Mouse (Mus musculus) neural tube, embryonic 14.5 days (tissue): ENCODE data around the gene Acyp1. TPM values are rescaled to one million over a fixed set of nuclear protein-coding genes. Genes with fewer than 3 reads are reported as not detected.
A peak's percentile ranks its signal among the peaks of the same experiment; 100 is the strongest.

Experiments used
- ATAC-seq: fragments of 200-750 bp; cut with Nextera tagmentation; 2 replicates; pipeline ENCODE4 v1.8.0; 2017; ENCODE audit warnings: low read depth, mild to moderate bottlenecking, moderate TSS enrichment, moderate library complexity
- H3K27ac ChIP-seq: fragments of 300-500 bp; sonication (generic); 2 replicates; pipeline ENCODE4 v1.5.1; 2014; ENCODE audit warnings: low read depth, mild to moderate bottlenecking, control low read depth, low read length, moderate library complexity, mixed read lengths
- H3K27me3 ChIP-seq: fragments of 300-500 bp; sonication (generic); 2 replicates; pipeline ENCODE4 v1.6.1; 2014; ENCODE audit warnings: low read length; ENCODE audit not compliant: control insufficient read depth, insufficient read depth
- H3K36me3 ChIP-seq: fragments of 300-500 bp; sonication (generic); 2 replicates; pipeline ENCODE4 v1.6.1; 2014; ENCODE audit warnings: low read length, mixed read lengths; ENCODE audit not compliant: control insufficient read depth, insufficient read depth
- H3K4me1 ChIP-seq: fragments of 300-500 bp; sonication (generic); 2 replicates; pipeline ENCODE4 v1.6.1; 2014; ENCODE audit warnings: low read length; ENCODE audit not compliant: control insufficient read depth, insufficient read depth
- H3K4me2 ChIP-seq: fragments of 300-500 bp; sonication (generic); 2 replicates; pipeline ENCODE4 v1.6.1; 2014; ENCODE audit warnings: mild to moderate bottlenecking, low read depth, low read length, control low read depth
- H3K4me3 ChIP-seq: fragments of 300-500 bp; sonication (generic); 2 replicates; pipeline ENCODE4 v1.5.1; 2014; ENCODE audit warnings: low read depth, low read length, control low read depth, mixed read lengths
- H3K9ac ChIP-seq: fragments of 300-500 bp; sonication (generic); replicated peaks from 2 replicates; pipeline ENCODE4 v1.6.1; 2014; ENCODE audit warnings: low read depth, mild to moderate bottlenecking, control low read depth, low read length, mixed read lengths
- H3K9me3 ChIP-seq: fragments of 300-500 bp; sonication (generic); 2 replicates; pipeline ENCODE4 v1.6.1; 2016; ENCODE audit warnings: low read length; ENCODE audit not compliant: control insufficient read depth
- WGBS: fragments of 180-500 bp; shearing (Covaris S2); extraction: QIAGEN DNeasy Blood & Tissue Kit; methylation state at CpG from one replicate; pipeline ENCODE4 v1.1.7; 2014; 5-methylcytosine and 5-hydroxymethylcytosine counted together
- polyA plus RNA-seq: library from polyadenylated mRNA; unstranded; fragments of >200 nt; fragmentation: Nextera tagmentation; extraction: Ambion mirVana; gene quantifications from 2 replicates; pipeline ENCODE4 v1.2.1, GENCODE M21; 2014

The Acyp1 gene
- polyA plus RNA-seq, 1 experiment from 2014 or later, result 55.7 TPM

DNA sequence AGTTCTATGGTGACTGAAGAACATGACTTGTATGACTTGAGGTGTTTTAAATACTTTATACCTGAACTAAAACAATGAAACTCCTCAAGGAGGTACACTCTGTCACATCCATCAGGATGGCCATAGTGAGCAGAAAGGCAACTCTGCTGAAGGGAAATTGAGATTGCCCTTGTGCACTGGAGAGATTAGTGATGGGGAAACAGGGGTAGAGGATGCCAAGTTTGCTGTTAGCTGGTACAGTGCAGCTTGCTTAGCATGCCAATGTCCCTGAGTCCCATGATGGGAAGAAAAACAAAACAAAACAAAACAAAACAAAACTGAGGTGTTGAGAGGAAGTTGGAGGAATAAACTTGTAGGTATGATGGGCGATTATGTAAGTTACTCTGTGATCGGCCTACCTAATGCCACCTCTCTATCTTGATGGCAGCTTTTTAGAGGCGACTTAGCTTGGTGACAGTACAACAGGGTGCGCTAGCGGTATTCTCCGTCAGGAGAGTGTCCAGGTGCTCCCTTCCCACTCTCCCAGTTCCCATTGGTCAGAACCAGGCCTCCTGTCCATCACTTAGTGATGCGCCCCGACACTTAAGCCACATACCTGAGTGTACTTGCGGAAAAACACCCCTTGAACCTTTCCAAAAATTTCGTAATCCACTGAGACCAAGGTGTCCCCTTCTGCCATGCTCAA, 8.7 kb downstream of the Acyp1 start:
- Histone ChIP-seq H3K9ac (peak overlapping the region; percentile 76), H3K4me2 (peak overlapping the region; percentile 92), H3K4me1 (peaks cover 7% of the 10 kb centered on the region), H3K9me3 (no peaks in the 10 kb centered on the region), H3K27me3 (no peaks in the 10 kb centered on the region), H3K4me3 (peak overlapping the region; percentile 70), H3K27ac (peak overlapping the region; percentile 72), H3K36me3 (0 out of 2 replicates have a peak, but pooled peaks cover 2% of the 10 kb centered on the region)
- ATAC-seq, result peak; percentile 25; the same call in 1 of the 2 replicates
- 7% methylated on average over 10 of the region's 10 CpGs for WGBS

DNA sequence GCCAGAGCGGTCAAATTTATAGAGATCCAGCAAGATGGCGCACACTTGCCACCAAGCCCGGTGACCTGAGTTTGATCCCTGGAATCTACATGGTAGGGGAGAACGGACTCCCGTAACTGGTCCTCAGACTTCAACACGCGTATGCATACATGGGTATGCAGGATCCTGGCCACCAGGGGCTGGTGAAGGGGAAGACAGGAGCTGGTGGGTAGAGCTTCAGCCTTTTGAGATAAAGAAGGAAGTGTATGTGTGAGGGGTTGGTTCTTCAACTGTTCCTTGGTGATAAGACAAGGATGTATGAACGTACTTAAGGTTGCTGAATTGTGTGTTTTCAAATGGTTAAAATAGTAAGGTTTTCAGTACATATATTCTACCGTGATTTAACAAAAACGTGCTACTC, 9.3 kb downstream of the Acyp1 start:
- H3K9ac ChIP-seq, result no peak overlapping the region

DNA sequence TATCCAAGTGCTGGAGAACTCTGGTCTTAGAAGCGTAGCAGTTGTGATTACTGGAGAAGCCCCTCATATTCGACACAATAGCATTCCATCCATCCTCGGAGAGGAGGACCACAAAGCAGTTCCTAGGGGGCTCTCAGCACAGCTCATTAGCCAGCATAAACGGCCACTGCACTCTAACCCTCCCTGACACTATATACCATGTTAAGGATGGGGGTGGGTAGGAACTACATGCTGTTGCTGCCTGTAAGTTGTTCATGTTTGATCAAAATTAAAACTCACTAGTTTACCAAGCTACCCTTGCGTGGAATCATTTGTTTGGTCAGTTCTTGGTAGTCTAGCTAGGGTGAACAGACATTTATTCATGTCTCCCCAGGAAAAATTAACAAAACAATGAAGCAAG, 12.0 kb downstream of the Acyp1 start:
- Histone ChIP-seq H3K4me1 (peaks cover 7% of the 10 kb centered on the region), H3K4me2 (no peak overlapping the region), H3K9me3 (no peaks in the 10 kb centered on the region), H3K4me3 (no peak overlapping the region), H3K27ac (no peak overlapping the region), H3K36me3 (0 out of 2 replicates have a peak, but pooled peaks cover 2% of the 10 kb centered on the region), H3K27me3 (no peaks in the 10 kb centered on the region), H3K9ac (no peak overlapping the region)
- 60% methylated on average over 5 of the region's 5 CpGs for WGBS
- no peak for ATAC-seq

More for the DNA sequence above, 9.3 kb downstream of the Acyp1 start:
- H3K9me3 ChIP-seq, result no peaks in the 10 kb centered on the region
- H3K4me3 ChIP-seq, result no peak overlapping the region
- ATAC-seq, result no peak
- H3K27me3 ChIP-seq, result no peaks in the 10 kb centered on the region
- peaks cover 7% of the 10 kb centered on the region for H3K4me1 ChIP-seq
- H3K27ac ChIP-seq, result no peak overlapping the region
- no peak overlapping the region for H3K4me2 ChIP-seq
- 0 out of 2 replicates have a peak, but pooled peaks cover 2% of the 10 kb centered on the region for H3K36me3 ChIP-seq
- 97% methylated on average over 10 of the region's 10 CpGs for WGBS

DNA sequence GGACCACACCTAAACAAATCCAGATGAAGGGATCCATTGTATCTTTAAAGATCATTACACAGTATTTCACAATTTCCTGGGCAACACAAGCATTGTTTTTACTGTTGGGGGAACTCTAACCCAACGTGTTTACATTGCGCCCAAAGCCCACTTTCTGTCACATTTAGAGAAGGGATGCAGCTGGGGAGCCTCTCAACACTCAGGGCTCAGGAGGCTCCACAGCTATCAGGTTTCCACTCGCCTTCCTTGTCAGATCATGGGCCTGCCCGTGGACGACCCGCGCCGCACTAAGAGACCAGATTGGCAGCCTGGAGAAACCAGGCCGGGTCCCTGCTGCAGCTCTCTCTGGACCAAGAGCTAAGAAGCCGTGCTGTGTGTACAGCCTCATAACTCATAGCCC, 14.7 kb downstream of the Acyp1 start:
- H3K4me3 ChIP-seq, result no peak overlapping the region
- no peaks in the 10 kb centered on the region for H3K27me3 ChIP-seq
- H3K4me2 ChIP-seq, result no peak overlapping the region
- H3K9me3 ChIP-seq, result no peaks in the 10 kb centered on the region
- 0 out of 2 replicates have a peak, but pooled peaks cover 4% of the 10 kb centered on the region for H3K4me1 ChIP-seq
- no peak overlapping the region for H3K9ac ChIP-seq
- no peak for ATAC-seq
- 92% methylated on average over 10 of the region's 10 CpGs for WGBS
- H3K27ac ChIP-seq, result no peak overlapping the region
- H3K36me3 ChIP-seq, result 0 out of 2 replicates have a peak, but pooled peaks cover 2% of the 10 kb centered on the region

DNA sequence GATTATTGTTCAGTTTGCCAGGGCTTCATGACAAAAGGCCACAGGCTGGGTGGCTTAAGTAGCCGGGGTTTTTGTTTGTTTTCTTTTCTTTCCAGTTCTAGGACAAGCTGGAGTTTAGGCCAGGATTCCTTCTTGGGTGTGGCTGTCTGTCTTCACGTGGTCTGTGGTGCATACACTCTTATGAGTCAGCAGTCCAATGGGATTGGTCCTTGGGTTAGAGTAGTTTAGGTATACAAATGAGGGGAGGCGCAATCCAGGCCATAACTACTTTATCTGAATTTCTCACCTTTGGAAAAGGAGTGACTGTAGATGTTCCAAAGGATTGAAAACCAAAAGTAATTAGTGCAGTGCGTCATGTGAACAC, 16.4 kb downstream of the Acyp1 start:
- no peaks in the 10 kb centered on the region for H3K9me3 ChIP-seq
- no peaks in the 10 kb centered on the region for H3K27me3 ChIP-seq
- no peak overlapping the region for H3K4me2 ChIP-seq
- no peak overlapping the region for H3K27ac ChIP-seq
- WGBS, result 78% methylated on average over 4 of the region's 4 CpGs
- peaks cover 2% of the 10 kb centered on the region; the same call in 1 of the 2 replicates for H3K36me3 ChIP-seq
- H3K4me3 ChIP-seq, result no peak overlapping the region
- ATAC-seq, result no peak
- H3K4me1 ChIP-seq, result 0 out of 2 replicates have a peak, but pooled peaks cover 4% of the 10 kb centered on the region
- H3K9ac ChIP-seq, result no peak overlapping the region

DNA sequence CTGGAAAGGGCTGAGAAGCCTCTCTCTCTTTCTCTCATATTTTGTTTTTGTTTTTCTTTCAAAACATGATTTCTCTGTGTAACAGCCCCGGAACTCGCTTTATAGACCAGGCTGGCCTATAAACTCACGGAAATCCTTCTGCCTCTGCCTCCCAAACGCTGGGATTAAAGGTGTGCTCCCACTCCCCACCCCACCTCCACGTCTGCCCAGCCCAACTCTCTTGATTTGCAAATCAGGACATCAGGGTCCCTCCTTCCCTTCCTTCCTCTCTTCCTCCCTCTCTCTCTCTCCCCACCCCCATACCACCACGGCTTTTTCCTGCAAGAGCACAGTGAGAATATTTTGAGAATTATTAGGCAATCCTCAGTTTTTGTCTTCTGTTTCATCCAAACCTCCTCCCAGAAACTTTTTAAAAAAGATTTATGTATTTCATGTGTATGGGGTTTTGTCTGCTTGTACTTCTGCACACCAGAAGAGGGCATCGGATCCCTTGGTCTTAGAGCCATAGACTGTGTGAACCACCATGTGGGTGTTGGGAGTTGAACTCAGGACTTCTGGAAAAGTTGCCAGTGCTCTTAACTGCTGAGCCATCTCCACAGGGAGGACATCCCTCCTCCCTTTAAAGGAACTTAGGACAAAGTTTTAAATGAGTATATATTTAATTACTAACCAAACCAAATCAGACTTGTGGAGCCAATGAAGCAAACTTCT, 17.0 kb downstream of the Acyp1 start:
- no peak overlapping the region for H3K9ac ChIP-seq
- H3K27ac ChIP-seq, result no peak overlapping the region
- H3K4me1 ChIP-seq, result 0 out of 2 replicates have a peak, but pooled peaks cover 4% of the 10 kb centered on the region
- no peaks in the 10 kb centered on the region for H3K27me3 ChIP-seq
- WGBS, result 75% methylated on average over 7 of the region's 7 CpGs
- no peak overlapping the region for H3K4me3 ChIP-seq
- no peak for ATAC-seq
- H3K4me2 ChIP-seq, result peak overlapping the region; percentile 61; the same call in 1 of the 2 replicates
- H3K36me3 ChIP-seq, result peaks cover 2% of the 10 kb centered on the region; the same call in 1 of the 2 replicates
- H3K9me3 ChIP-seq, result no peaks in the 10 kb centered on the region

DNA sequence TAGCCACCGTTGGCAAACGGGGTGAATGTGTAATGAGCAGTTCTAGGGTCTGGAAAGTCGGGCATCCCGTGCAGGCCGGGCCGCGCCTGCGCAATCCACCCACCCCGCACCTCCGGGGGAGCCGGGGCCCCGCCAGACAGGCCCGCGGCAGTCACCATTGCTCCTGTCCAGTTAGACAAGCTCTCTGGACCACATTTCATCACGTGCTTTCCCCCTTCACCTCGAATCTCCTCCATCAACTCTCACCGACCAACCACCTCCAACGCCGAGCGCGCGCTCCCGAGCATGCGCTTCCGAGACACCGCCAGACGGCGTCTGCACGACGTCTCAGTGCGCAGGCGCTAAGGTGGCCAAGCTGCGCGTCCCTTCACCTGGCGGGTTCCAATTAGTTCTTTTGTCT, 17.9 kb downstream of the Acyp1 start, which contains the start of gene Mlh3:
Mlh3 (minus strand) TSS at position 281 of the 400 bp plus-strand sequence.
- H3K9me3 ChIP-seq, result no peaks in the 10 kb centered on the region
- under 1% methylated on average over 35 of the region's 35 CpGs for WGBS
- 0 out of 2 replicates have a peak, but pooled peaks cover 4% of the 10 kb centered on the region for H3K4me1 ChIP-seq
- peak within 1 kb of the TSS; percentile 83 for H3K27ac ChIP-seq
- peak within 1 kb of the TSS; percentile 61 for H3K4me2 ChIP-seq
- H3K4me3 ChIP-seq, result peak within 1 kb of the TSS; percentile 57
- peak; percentile 96 for ATAC-seq
- no peaks in the 10 kb centered on the region for H3K27me3 ChIP-seq
- peak within 1 kb of the TSS; percentile 56 for H3K9ac ChIP-seq
- H3K36me3 ChIP-seq, result no peaks in the 10 kb centered on the region; the same call in 1 of the 2 replicates

DNA sequence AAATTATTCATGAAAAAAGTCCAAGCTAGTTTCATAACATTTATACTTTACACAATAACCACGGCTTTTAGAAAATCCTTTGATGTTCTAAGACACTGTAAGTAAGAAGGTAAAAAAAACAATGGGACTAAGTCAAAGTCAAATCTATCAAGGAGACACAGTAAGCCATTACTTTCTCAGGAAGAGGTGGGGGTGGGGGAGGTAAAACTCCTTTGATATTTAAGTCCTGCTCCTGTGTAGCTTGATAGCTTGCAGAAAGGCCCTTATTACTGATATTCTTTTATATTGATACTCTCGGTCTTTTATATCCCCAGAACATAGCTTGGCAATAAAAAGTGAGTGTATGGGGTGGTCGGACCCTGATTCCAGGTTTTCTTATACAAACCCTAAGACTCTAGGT, 18.4 kb downstream of the Acyp1 start:
- peak overlapping the region; percentile 57 for H3K4me3 ChIP-seq
- no peaks in the 10 kb centered on the region for H3K9me3 ChIP-seq
- H3K36me3 ChIP-seq, result no peaks in the 10 kb centered on the region; the same call in 1 of the 2 replicates
- H3K27me3 ChIP-seq, result no peaks in the 10 kb centered on the region
- H3K4me2 ChIP-seq, result peak overlapping the region; percentile 61
- WGBS, result 51% methylated on average over 3 of the region's 3 CpGs
- H3K27ac ChIP-seq, result peak overlapping the region; percentile 83
- peak overlapping the region; percentile 56 for H3K9ac ChIP-seq
- peak; percentile 25; the same call in 1 of the 2 replicates for ATAC-seq
- H3K4me1 ChIP-seq, result 0 out of 2 replicates have a peak, but pooled peaks cover 4% of the 10 kb centered on the region

DNA sequence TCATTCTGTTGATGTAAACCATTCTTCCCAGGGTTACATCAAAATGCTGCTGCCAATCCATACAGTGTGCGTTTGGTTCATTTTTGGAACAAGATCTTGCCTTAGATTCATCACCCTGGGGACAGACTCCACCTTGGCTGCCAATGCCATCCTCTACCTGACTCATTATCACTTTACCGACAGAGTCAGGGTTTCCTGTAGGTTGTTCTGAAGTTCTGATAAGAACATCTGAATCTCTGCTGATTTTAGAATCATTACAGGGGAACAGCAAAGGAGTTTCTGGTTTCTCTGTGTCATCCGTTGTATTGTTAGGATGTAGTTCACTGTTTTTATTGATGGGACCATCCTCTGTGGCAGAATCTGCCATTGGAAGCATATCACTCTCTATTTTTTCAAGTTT, 22.0 kb downstream of the Acyp1 start:
- WGBS, result 94% methylated on average over 3 of the region's 3 CpGs
- no peaks in the 10 kb centered on the region for H3K27me3 ChIP-seq

More for the DNA sequence above, 22.0 kb downstream of the Acyp1 start:
- Histone ChIP-seq H3K9ac (no peak overlapping the region), H3K4me1 (0 out of 2 replicates have a peak, but pooled peaks cover 10% of the 10 kb centered on the region), H3K27ac (no peak overlapping the region), H3K36me3 (no peaks in the 10 kb centered on the region; the same call in 1 of the 2 replicates), H3K4me3 (no peak overlapping the region), H3K4me2 (no peak overlapping the region), H3K9me3 (no peaks in the 10 kb centered on the region)
- no peak for ATAC-seq
